Mouse (Mus musculus) embryonic stem cell, embryonic (primary cell): ENCODE data around the gene Nipsnap1.

Source experiments
- CTCF ChIA-PET, 4 experiments: fragments of 300-600 bp in 2 of 4; fragments of 350-600 bp in 2 of 4; sonication (Branson Sonifier 250); formaldehyde crosslinking; loops; one replicate each; lab custom pipeline; 2022; ENCODE audit warnings: inconsistent platforms in 2 of 4; lab: Charles Lee
- POLR2A ChIA-PET, 4 experiments: fragments of 300-600 bp in 2 of 4; fragments of 350-600 bp in 2 of 4; sonication (Branson Sonifier 250); formaldehyde crosslinking; loops; one replicate each; lab custom pipeline; 2022; ENCODE audit warnings: antibody characterized with exemption in 4 of 4, inconsistent platforms in 1 of 4; lab: Charles Lee

Nipsnap1 gene

DNA sequence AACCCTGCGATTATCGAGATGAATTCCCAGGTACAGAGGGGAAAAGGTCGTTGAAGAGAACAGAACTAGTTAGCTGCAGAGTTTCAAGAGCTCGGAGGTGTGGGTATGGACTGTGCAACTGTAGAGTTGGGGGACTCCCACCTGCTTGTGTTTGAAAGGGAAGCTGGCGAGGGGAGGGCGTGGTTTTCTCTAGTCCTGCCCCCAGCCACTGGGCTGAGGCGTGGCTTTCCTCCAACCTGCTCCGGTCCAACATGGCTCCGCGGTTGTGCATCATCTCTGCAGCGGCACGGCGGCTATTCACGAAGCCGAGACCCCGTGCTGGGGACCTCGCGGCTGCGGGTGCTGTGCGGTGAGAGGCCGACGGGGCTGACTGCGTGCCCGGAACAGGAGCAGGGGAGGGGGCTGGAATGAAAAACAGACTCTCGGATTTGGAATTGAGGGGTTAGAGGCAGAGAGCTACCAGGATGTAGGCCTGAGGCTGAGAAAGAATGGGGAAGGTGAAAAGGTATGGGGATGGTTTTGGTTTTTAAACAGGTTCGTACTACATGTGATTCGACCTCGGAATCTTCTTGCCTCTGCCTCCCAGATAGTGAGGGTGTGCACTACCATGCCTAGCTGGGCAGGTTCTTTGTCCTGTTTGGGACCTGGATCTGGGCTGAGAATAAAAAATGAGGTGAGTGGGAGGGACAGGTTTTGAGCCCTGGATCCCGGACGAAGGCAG, at the start of gene Nipsnap1:
Gene Nipsnap1, plus strand, starts transcription at position 197 of the 721 bp plus-strand sequence.
- ChIA-PET POLR2A (interaction anchor here (0.6 to 3.4 kb wide), 46 partner anchors 8 to 687 kb away, joined by 3 to 36 read pairs (median 4); partner anchors contain the start of genes Nf2 (in 2 of the 4), Thoc5 (in 2 of the 4), Ascc2 (in 1 of the 4) and Nefh (in 1 of the 4)), CTCF (interaction anchor here (0.5 to 3.7 kb wide), 27 partner anchors 8 to 626 kb away, joined by 3 to 51 read pairs (median 4); partner anchors contain the start of gene Nf2 (in 1 of the 4))

GRCm38 (mm10) chr11:4826152-4826778, 47.5 kb upstream of the Nipsnap1 start:
- CTCF ChIA-PET = interaction anchor here in 1 of 4 experiments (0.7 to 1.7 kb wide), 2 partner anchors 11 to 57 kb away, joined by 4 to 5 read pairs; no protein-coding TSS in a partner anchor
- POLR2A ChIA-PET = interaction anchor here in 2 of 4 experiments (0.6 to 2.3 kb wide), 5 partner anchors 15 to 1111 kb away, joined by 3 to 5 read pairs (median 4); no protein-coding TSS in a partner anchor

GRCm38 (mm10) chr11:4827340-4827739, 46.4 kb upstream of the Nipsnap1 start:
- CTCF ChIA-PET = interaction anchor here in 2 of 4 experiments (0.9 to 1.7 kb wide), 3 partner anchors 9 to 56 kb away, joined by 3 to 5 read pairs (median 3); no protein-coding TSS in a partner anchor
- POLR2A ChIA-PET = interaction anchor here in 3 of 4 experiments (0.5 to 1.7 kb wide), 8 partner anchors 10 to 131 kb away, joined by 3 to 6 read pairs (median 4); no protein-coding TSS in a partner anchor

DNA sequence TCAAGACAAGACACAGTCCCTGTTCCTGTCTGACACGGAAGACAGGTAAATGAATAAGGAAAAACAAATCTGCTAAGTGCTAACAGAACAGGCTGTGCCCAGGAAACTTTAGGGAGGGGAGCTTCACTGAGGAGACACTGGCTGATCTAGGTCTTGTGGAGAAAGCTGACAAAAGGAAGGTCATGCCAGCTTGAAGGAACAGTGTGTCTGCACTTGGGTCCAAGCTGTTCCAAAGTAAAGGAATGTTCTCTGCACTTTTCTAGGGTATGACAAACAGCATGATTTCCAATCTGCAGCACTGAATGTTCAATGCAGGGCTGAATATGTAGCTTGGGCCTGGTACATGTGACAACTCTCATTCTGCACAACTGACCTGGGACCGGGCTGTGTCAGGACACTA, 45.8 kb upstream of the Nipsnap1 start:
- ChIA-PET CTCF (interaction anchor here in 2 of 4 experiments (0.9 to 1.7 kb wide), 3 partner anchors 9 to 55 kb away, joined by 3 to 5 read pairs (median 3); no protein-coding TSS in a partner anchor), POLR2A (interaction anchor here in 3 of 4 experiments (0.5 to 1.7 kb wide), 7 partner anchors 10 to 131 kb away, joined by 3 to 6 read pairs (median 4); no protein-coding TSS in a partner anchor)

DNA sequence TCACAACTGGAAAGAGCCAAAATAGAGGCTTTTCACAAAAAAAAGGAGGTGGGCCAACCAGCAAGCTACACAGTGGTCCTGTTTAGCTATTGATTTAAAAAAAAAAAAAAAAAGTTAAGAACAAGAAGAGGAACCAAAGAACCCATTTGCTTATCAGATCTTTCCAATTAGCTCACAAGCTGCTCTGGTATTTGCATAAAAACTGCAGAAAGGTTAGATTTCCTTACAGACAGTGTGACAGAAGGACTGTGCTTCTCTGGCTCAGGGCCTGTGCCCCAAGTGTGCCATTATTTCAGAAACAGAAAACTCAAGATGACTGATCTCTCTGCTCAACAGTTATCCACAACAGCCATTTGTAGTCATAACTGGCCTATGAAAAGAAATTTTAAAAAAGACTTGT, 42.7 kb upstream of the Nipsnap1 start:
- ChIA-PET CTCF (interaction anchor here in 2 of 4 experiments (0.6 to 1.4 kb wide), 5 partner anchors 9 to 419 kb away, joined by 3 to 9 read pairs (median 3); no protein-coding TSS in a partner anchor), POLR2A (interaction anchor here in 3 of 4 experiments (0.6 to 1.0 kb wide), 3 partner anchors 9 to 22 kb away, joined by 3 read pairs; no protein-coding TSS in a partner anchor)

- ChIA-PET POLR2A (interaction anchor here in 2 of 4 experiments (0.7 to 2.6 kb wide), 5 partner anchors 10 to 138 kb away, joined by 3 to 6 read pairs (median 4); no protein-coding TSS in a partner anchor), CTCF (interaction anchor here in 3 of 4 experiments (0.6 to 1.1 kb wide), 9 partner anchors 10 to 1459 kb away, joined by 3 to 9 read pairs (median 3); no protein-coding TSS in a partner anchor)
Observed at GRCm38 (mm10) chr11:4833295-4833939, 40.3 kb upstream of the Nipsnap1 start.

DNA sequence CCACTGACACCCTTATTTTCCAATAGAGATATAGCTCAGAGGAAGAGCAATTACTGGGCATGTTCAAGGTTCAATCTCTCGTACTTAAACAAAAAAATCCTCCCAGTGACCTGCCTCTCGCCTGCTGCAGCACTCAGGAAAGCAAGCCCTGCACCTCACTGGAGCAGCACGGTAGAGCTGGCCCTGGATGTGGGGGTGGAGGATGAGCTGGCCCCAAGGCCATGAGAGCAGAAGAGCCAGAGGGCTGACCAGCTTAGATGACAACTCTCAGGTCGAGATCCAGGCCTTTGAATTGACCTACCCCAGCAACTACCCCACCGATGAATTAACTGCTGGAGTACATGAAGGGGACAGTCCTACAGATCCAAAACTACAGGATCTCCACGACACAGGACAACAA, 38.3 kb upstream of the Nipsnap1 start:
- POLR2A ChIA-PET = interaction anchor here in 3 of 4 experiments (0.6 to 2.8 kb wide), 9 partner anchors 13 to 1661 kb away, joined by 3 to 8 read pairs (median 3); partner anchors contain the start of gene Nf2 (in 1 of the 3)

GRCm38 (mm10) chr11:4836755-4837154, 37.0 kb upstream of the Nipsnap1 start:
- ChIA-PET POLR2A (interaction anchor here (0.6 to 3.3 kb wide), 23 partner anchors 9 to 242 kb away, joined by 3 to 15 read pairs (median 4); partner anchors contain the start of genes Nipsnap1 (in 2 of the 4), Mtmr3 (in 1 of the 4) and Nf2 (in 1 of the 4)), CTCF (interaction anchor here (0.5 to 2.9 kb wide), 56 partner anchors 9 to 812 kb away, joined by 3 to 32 read pairs (median 4); partner anchors contain the start of genes Nf2 (in 3 of the 4) and Nipsnap1 (in 1 of the 4))

More for the DNA sequence above, 38.3 kb upstream of the Nipsnap1 start:
- CTCF ChIA-PET = interaction anchor here in 3 of 4 experiments (0.6 to 2.9 kb wide), 8 partner anchors 11 to 397 kb away, joined by 3 to 32 read pairs (median 6); partner anchors contain the start of gene Nf2 (in 1 of the 3)

DNA sequence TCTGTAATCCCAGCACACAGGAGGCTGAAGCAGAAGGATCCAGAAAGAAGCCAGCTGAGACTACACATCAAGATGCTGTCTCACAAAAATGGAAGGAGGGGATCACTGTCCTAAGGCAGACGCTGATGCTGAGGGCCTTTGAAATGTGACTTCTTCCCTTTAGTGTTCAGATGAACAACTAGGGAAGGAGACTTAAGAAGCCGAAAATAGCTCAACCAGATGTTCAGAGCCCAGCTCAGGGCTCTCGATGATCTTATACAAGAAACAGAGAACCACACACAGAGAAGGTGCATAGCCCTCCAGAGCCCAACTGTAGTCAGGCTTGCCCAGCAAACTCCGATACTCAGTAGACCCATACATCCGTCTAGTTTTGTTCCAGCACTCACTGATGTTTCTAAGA, 36.4 kb upstream of the Nipsnap1 start:
- POLR2A ChIA-PET = interaction anchor here (0.6 to 3.3 kb wide), 21 partner anchors 9 to 243 kb away, joined by 3 to 15 read pairs (median 4); partner anchors contain the start of genes Nipsnap1 (in 2 of the 4), Mtmr3 (in 1 of the 4) and Nf2 (in 1 of the 4)
- CTCF ChIA-PET = interaction anchor here (0.5 to 2.9 kb wide), 54 partner anchors 8 to 813 kb away, joined by 3 to 32 read pairs (median 4); partner anchors contain the start of genes Nf2 (in 3 of the 4) and Nipsnap1 (in 1 of the 4)

DNA sequence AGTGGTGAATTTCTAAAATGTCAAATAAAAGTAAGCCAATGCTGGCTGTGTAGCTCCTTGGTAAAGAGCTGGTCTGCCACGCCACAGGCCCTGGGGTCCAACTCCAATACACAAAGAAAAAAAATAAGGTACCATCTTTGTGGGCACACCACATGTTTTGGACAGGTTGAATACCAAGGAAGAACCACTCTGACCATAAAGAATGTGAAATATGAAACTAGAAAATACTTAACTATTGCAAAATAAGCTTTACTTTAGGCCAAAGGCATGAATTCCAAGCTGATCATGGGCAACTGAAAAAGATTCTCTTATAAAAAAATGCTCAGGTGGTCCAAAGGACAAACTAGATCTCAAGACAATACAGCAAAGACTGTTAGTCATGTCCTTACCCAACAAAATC, 35.5 kb upstream of the Nipsnap1 start:
- ChIA-PET POLR2A (interaction anchor here in 1 of 4 experiments (0.8 to 3.3 kb wide), 6 partner anchors 10 to 217 kb away, joined by 3 to 15 read pairs (median 5); no protein-coding TSS in a partner anchor), CTCF (interaction anchor here in 3 of 4 experiments (0.6 to 2.6 kb wide), 5 partner anchors 10 to 883 kb away, joined by 3 to 19 read pairs (median 4); partner anchors contain the start of gene Nf2 (in 1 of the 3))

DNA sequence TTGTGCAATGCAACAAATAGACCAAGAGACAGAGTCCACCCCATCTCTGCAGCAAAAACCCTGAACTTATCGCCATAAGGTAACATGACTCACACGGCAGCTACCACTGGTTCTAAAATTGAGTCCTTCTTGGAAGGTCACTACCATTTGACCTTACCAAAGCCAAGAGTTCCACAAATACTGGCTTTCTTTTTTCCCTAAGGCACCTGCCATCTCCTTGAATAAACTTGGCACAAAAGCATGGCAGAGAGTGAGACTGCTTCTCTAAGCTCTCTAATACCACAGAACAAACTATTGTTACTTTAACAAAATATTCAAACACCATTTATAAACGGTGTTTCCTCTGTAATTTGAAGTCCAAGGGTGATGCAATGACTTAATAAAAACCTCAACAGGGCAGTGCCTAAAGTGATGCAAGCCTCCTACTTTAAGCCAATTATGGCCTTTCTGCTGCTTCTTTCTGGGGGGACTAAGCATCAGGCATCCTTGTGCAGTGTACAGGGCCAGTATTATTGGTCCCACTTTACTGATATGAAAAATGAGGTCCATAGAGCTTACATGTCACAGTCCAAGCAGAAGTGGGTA, 32.7 kb upstream of the Nipsnap1 start:
- ChIA-PET POLR2A (interaction anchor here in 1 of 4 experiments (1.2 kb wide), 1 partner anchor 18 kb away, joined by 3 read pairs; no protein-coding TSS in a partner anchor), CTCF (interaction anchor here in 2 of 4 experiments (0.9 to 1.3 kb wide), 2 partner anchors 25 to 42 kb away, joined by 3 to 4 read pairs; no protein-coding TSS in a partner anchor)

- ChIA-PET CTCF (interaction anchor here (0.7 to 4.1 kb wide), 21 partner anchors 10 to 578 kb away, joined by 3 to 21 read pairs (median 5); partner anchors contain the start of gene Nipsnap1 (in 1 of the 4)), POLR2A (interaction anchor here (0.5 to 7.8 kb wide), 55 partner anchors 9 to 914 kb away, joined by 3 to 162 read pairs (median 4); partner anchors contain the start of genes Nipsnap1 (in 2 of the 4), Ascc2 (in 1 of the 4), Nefh (in 1 of the 4) and Sec14l2 (in 1 of the 4))
Observed at GRCm38 (mm10) chr11:4848483-4849248, 25.1 kb upstream of the Nipsnap1 start.

- ChIA-PET POLR2A (interaction anchor here (0.5 to 7.8 kb wide), 49 partner anchors 9 to 726 kb away, joined by 3 to 162 read pairs (median 4); partner anchors contain the start of genes Nipsnap1 (in 3 of the 4), Ascc2 (in 1 of the 4), Nefh (in 1 of the 4) and Sec14l2 (in 1 of the 4)), CTCF (interaction anchor here (0.6 to 4.1 kb wide), 22 partner anchors 10 to 891 kb away, joined by 3 to 21 read pairs (median 4); partner anchors contain the start of gene Nipsnap1 (in 1 of the 4))
Observed at GRCm38 (mm10) chr11:4849258-4849943, 24.4 kb upstream of the Nipsnap1 start, which contains the start of gene Nf2. Gene Nf2 (minus strand): TSS chr11:4849536.

DNA sequence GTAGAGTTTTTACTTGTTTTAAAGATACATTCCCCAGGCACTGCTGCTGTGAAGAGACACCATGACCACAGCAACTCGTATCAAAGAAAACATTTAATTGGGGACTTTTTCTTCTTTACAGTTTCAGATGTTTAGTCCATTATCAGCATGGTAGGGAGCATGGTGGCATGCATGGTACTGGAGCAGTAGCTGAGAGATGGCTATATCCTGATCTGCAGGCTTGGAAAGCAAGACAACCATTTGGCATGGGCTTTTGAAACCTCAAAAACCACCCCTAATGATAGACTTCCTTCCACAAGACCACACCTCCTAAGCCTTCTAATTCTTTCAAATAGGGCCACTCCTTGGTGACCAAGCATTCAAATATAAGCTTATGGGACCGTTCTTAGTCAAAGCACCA, 23.3 kb upstream of the Nipsnap1 start:
- CTCF ChIA-PET = interaction anchor here in 2 of 4 experiments (0.7 to 3.3 kb wide), 2 partner anchors 12 to 16 kb away, joined by 3 to 15 read pairs; no protein-coding TSS in a partner anchor
- POLR2A ChIA-PET = interaction anchor here in 3 of 4 experiments (0.7 to 7.8 kb wide), 18 partner anchors 8 to 610 kb away, joined by 3 to 162 read pairs (median 4); partner anchors contain the start of genes Nipsnap1 (in 2 of the 3) and Thoc5 (in 1 of the 3)
